Mouse (Mus musculus) urinary bladder, adult 2 months (tissue): ENCODE data around the gene Ypel5. TPM values are rescaled to one million over a fixed set of nuclear protein-coding genes. Genes with fewer than 3 reads are reported as not detected.

Experiments used
- polyA plus RNA-seq: library from polyadenylated mRNA; depleted of rRNA; stranded (reverse); fragments of >200 nt; gene quantifications from 2 replicates; pipeline ENCODE4 v1.2.3, GENCODE M21; 2012; rRNA removed

Gene Ypel5
- polyA plus RNA-seq, 1 experiment, result 59.0 TPM

Other genes starting within 250 kb of the Ypel5 start
- 0.01 and 0.04 TPM in 2 replicates for gene Alk, start 231.8 kb upstream of the Ypel5 start, polyA plus RNA-seq
- 42.9 and 49.5 TPM in 2 replicates for gene Lbh, start 81.9 kb downstream of the Ypel5 start, polyA plus RNA-seq